Mouse (Mus musculus): Measurements from ENCODE around the gene Pla2g4d. TPM values are rescaled to one million over a fixed set of nuclear protein-coding genes. Genes with fewer than 3 reads are reported as not detected.

Pla2g4d gene
- polyA plus RNA-seq (2015; fragmentation: Nextera tagmentation; extraction: Ambion mirVana) = 0.08 TPM in 1 of 2 replicates, not detected in the other

- no peak for ATAC-seq
- Histone ChIP-seq H3K27me3 (ENCODE audit: control insufficient read depth, insufficient read depth, low read depth, low read length) (no peaks in the 10 kb centered on the region), H3K9me3 (replicated peaks; ENCODE audit: control insufficient read depth, low read length, poor library complexity, severe bottlenecking) (no peaks in the 10 kb centered on the region), H3K4me1 (ENCODE audit: control insufficient read depth, insufficient read depth, low read length) (no peaks in the 10 kb centered on the region), H3K9ac (ENCODE audit: low read depth, low read length) (no peak within 1 kb of the TSS), H3K4me3 (ENCODE audit: low read depth, low read length) (no peak within 1 kb of the TSS), H3K4me2 (ENCODE audit: low read length) (no peak within 1 kb of the TSS), H3K27ac (ENCODE audit: low read length) (no peak within 1 kb of the TSS), H3K36me3 (ENCODE audit: control insufficient read depth, insufficient read depth, low read length) (no peaks in the 10 kb centered on the region)
- 80% methylated on average over 5 of the region's 5 CpGs for WGBS
These were observed at the start of gene Pla2g4d for GRCm38 (mm10) chr2:120288995-120289394. Pla2g4d (minus strand) TSS chr2:120289197.

- WGBS = 82% methylated on average over 2 of the region's 2 CpGs
- Histone ChIP-seq H3K27ac (ENCODE audit: low read length) (no peak overlapping the region), H3K4me3 (ENCODE audit: low read depth, low read length) (no peak overlapping the region), H3K9ac (ENCODE audit: low read depth, low read length) (no peak overlapping the region), H3K27me3 (ENCODE audit: control insufficient read depth, insufficient read depth, low read depth, low read length) (no peaks in the 10 kb centered on the region), H3K4me1 (ENCODE audit: control insufficient read depth, insufficient read depth, low read length) (no peaks in the 10 kb centered on the region), H3K9me3 (replicated peaks; ENCODE audit: control insufficient read depth, low read length, poor library complexity, severe bottlenecking) (no peaks in the 10 kb centered on the region), H3K36me3 (ENCODE audit: control insufficient read depth, insufficient read depth, low read length) (peaks cover 42% of the 10 kb centered on the region), H3K4me2 (ENCODE audit: low read length) (no peak overlapping the region)
- ATAC-seq = no peak
These were observed 48.9 kb upstream of the Pla2g4d start for GRCm38 (mm10) chr2:120337886-120338285.

- Histone ChIP-seq H3K4me2 (ENCODE audit: low read length) (no peak overlapping the region), H3K4me3 (ENCODE audit: low read depth, low read length) (no peak overlapping the region), H3K27ac (ENCODE audit: low read length) (no peak overlapping the region), H3K36me3 (ENCODE audit: control insufficient read depth, insufficient read depth, low read length) (peaks cover 40% of the 10 kb centered on the region), H3K9me3 (replicated peaks; ENCODE audit: control insufficient read depth, low read length, poor library complexity, severe bottlenecking) (no peaks in the 10 kb centered on the region), H3K27me3 (ENCODE audit: control insufficient read depth, insufficient read depth, low read depth, low read length) (no peaks in the 10 kb centered on the region), H3K9ac (ENCODE audit: low read depth, low read length) (no peak overlapping the region), H3K4me1 (ENCODE audit: control insufficient read depth, insufficient read depth, low read length) (no peaks in the 10 kb centered on the region)
- WGBS = 89% methylated on average over 4 of the region's 4 CpGs
- ATAC-seq = no peak
These were observed 42.6 kb upstream of the Pla2g4d start for GRCm38 (mm10) chr2:120331575-120331974.

GRCm38 (mm10) chr2:120315077-120315476 is 26.1 kb upstream of the Pla2g4d start:
- H3K4me3 ChIP-seq (ENCODE audit: low read depth, low read length) = no peak overlapping the region
- H3K27ac ChIP-seq (ENCODE audit: low read length) = no peak overlapping the region
- no peaks in the 10 kb centered on the region for H3K4me1 ChIP-seq (ENCODE audit: control insufficient read depth, insufficient read depth, low read length)
- no peak overlapping the region for H3K4me2 ChIP-seq (ENCODE audit: low read length)
- no peaks in the 10 kb centered on the region for H3K27me3 ChIP-seq (ENCODE audit: control insufficient read depth, insufficient read depth, low read depth, low read length)
- ATAC-seq = no peak
- H3K9me3 ChIP-seq (replicated peaks; ENCODE audit: control insufficient read depth, low read length, poor library complexity, severe bottlenecking) = no peaks in the 10 kb centered on the region
- 73% methylated on average over 4 of the region's 4 CpGs for WGBS
- H3K36me3 ChIP-seq (ENCODE audit: control insufficient read depth, insufficient read depth, low read length) = peaks cover 22% of the 10 kb centered on the region
- no peak overlapping the region for H3K9ac ChIP-seq (ENCODE audit: low read depth, low read length)

DNA sequence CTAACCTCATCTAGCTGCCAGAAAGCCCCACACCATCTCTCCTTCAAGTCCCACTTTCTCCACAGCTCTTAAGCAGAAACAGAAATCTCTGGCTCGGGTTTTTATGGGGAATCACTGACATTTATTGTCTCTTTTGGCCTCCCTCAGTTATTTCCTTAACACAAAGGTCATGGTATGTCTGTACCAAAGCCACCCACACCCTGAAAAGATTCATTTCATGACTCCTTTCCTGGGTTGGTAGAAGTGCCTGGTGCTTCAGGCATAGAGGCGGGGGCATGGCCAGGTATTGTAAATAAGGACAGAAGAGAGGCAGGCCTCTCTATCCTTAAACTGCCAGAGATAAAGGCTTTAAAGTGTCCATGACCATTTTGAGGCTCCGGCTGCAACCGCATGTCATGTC is 25.5 kb upstream of the Pla2g4d start:
- Histone ChIP-seq H3K4me3 (ENCODE audit: low read depth, low read length) (no peak overlapping the region), H3K36me3 (ENCODE audit: control insufficient read depth, insufficient read depth, low read length) (peaks cover 22% of the 10 kb centered on the region), H3K9ac (ENCODE audit: low read depth, low read length) (no peak overlapping the region), H3K4me2 (ENCODE audit: low read length) (no peak overlapping the region), H3K4me1 (ENCODE audit: control insufficient read depth, insufficient read depth, low read length) (no peaks in the 10 kb centered on the region), H3K9me3 (replicated peaks; ENCODE audit: control insufficient read depth, low read length, poor library complexity, severe bottlenecking) (no peaks in the 10 kb centered on the region), H3K27me3 (ENCODE audit: control insufficient read depth, insufficient read depth, low read depth, low read length) (no peaks in the 10 kb centered on the region), H3K27ac (ENCODE audit: low read length) (no peak overlapping the region)
- 93% methylated on average over 4 of the region's 4 CpGs for WGBS
- ATAC-seq = no peak

GRCm38 (mm10) chr2:120313976-120314375 is 25.0 kb upstream of the Pla2g4d start, which contains the start of gene Pla2g4f:
Pla2g4f (minus strand) TSS chr2:120314165.
- Histone ChIP-seq H3K9me3 (replicated peaks; ENCODE audit: control insufficient read depth, low read length, poor library complexity, severe bottlenecking) (no peaks in the 10 kb centered on the region), H3K36me3 (ENCODE audit: control insufficient read depth, insufficient read depth, low read length) (peaks cover 18% of the 10 kb centered on the region), H3K27ac (ENCODE audit: low read length) (no peak within 1 kb of the TSS), H3K27me3 (ENCODE audit: control insufficient read depth, insufficient read depth, low read depth, low read length) (no peaks in the 10 kb centered on the region), H3K4me3 (ENCODE audit: low read depth, low read length) (no peak within 1 kb of the TSS), H3K4me2 (ENCODE audit: low read length) (no peak within 1 kb of the TSS), H3K9ac (ENCODE audit: low read depth, low read length) (no peak within 1 kb of the TSS), H3K4me1 (ENCODE audit: control insufficient read depth, insufficient read depth, low read length) (no peaks in the 10 kb centered on the region)
- 65% methylated on average over 3 of the region's 3 CpGs for WGBS
- no peak for ATAC-seq

DNA sequence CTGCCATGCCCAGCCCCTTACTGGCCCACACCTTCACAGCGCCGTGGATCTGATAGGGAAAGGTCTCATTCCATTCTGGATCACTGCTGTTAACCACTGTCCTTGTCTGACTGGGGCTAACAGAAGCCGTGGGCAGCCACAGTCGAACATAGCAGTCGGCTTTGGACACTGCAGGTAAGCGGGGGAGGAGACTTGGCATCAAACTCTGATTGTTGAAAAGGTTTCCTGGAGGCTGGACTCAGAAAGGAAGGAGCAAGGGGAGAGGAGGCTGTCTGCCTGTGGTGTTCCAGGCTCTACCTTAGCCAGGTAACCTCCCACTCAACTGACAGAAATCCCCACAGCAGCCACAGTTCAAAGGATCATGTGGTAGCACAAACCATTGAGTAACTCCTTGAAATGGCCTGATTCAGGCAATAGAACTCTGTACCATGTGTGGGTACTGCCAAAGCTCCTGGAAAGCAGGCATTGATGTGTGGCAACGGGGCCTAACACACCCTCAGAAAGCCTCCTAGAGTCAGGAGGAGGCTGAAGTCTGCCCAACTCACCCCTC is 23.4 kb upstream of the Pla2g4d start:
- ATAC-seq = no peak
- Histone ChIP-seq H3K36me3 (ENCODE audit: control insufficient read depth, insufficient read depth, low read length) (peaks cover 11% of the 10 kb centered on the region), H3K27me3 (ENCODE audit: control insufficient read depth, insufficient read depth, low read depth, low read length) (no peaks in the 10 kb centered on the region), H3K9ac (ENCODE audit: low read depth, low read length) (no peak overlapping the region), H3K4me3 (ENCODE audit: low read depth, low read length) (no peak overlapping the region), H3K4me2 (ENCODE audit: low read length) (no peak overlapping the region), H3K4me1 (ENCODE audit: control insufficient read depth, insufficient read depth, low read length) (no peaks in the 10 kb centered on the region), H3K9me3 (replicated peaks; ENCODE audit: control insufficient read depth, low read length, poor library complexity, severe bottlenecking) (no peaks in the 10 kb centered on the region), H3K27ac (ENCODE audit: low read length) (no peak overlapping the region)
- 83% methylated on average over 7 of the region's 7 CpGs for WGBS

- no peaks in the 10 kb centered on the region for H3K4me1 ChIP-seq (ENCODE audit: control insufficient read depth, insufficient read depth, low read length)
- no peaks in the 10 kb centered on the region for H3K9me3 ChIP-seq (replicated peaks; ENCODE audit: control insufficient read depth, low read length, poor library complexity, severe bottlenecking)
- no peak overlapping the region for H3K4me2 ChIP-seq (ENCODE audit: low read length)
- H3K9ac ChIP-seq (ENCODE audit: low read depth, low read length) = no peak overlapping the region
- WGBS = 39% methylated on average over 3 of the region's 3 CpGs
- ATAC-seq = no peak
- no peak overlapping the region for H3K27ac ChIP-seq (ENCODE audit: low read length)
- H3K27me3 ChIP-seq (ENCODE audit: control insufficient read depth, insufficient read depth, low read depth, low read length) = no peaks in the 10 kb centered on the region
- H3K36me3 ChIP-seq (ENCODE audit: control insufficient read depth, insufficient read depth, low read length) = no peaks in the 10 kb centered on the region
- no peak overlapping the region for H3K4me3 ChIP-seq (ENCODE audit: low read depth, low read length)
These were observed 15.1 kb upstream of the Pla2g4d start for GRCm38 (mm10) chr2:120304113-120304512.

DNA sequence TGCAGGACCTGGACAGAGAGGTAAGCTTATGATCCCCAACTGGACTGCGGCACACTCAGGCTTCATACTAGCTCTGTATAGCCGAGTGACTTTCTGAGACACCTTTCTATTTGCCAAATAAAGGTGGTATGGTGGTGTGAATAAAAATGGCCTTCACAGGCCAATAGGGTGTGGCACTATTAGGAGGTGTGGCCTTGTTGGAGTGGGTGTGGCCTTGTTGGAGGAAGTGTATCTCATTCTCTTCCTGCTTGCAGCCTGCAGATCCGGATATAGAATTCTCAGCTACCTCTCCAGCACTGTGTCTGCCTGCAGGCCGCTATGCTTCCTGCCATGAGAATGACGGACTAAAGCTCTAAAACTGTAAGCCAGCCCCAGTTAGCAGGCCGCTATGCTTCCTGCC is 12.1 kb upstream of the Pla2g4d start:
- ATAC-seq = no peak
- no peak overlapping the region for H3K27ac ChIP-seq (ENCODE audit: low read length)
- 95% methylated on average over 6 of the region's 6 CpGs for WGBS
- no peaks in the 10 kb centered on the region for H3K27me3 ChIP-seq (ENCODE audit: control insufficient read depth, insufficient read depth, low read depth, low read length)
- no peak overlapping the region for H3K4me3 ChIP-seq (ENCODE audit: low read depth, low read length)
- no peak overlapping the region for H3K9ac ChIP-seq (ENCODE audit: low read depth, low read length)
- H3K4me2 ChIP-seq (ENCODE audit: low read length) = no peak overlapping the region
- H3K9me3 ChIP-seq (replicated peaks; ENCODE audit: control insufficient read depth, low read length, poor library complexity, severe bottlenecking) = no peaks in the 10 kb centered on the region
- H3K36me3 ChIP-seq (ENCODE audit: control insufficient read depth, insufficient read depth, low read length) = no peaks in the 10 kb centered on the region
- H3K4me1 ChIP-seq (ENCODE audit: control insufficient read depth, insufficient read depth, low read length) = no peaks in the 10 kb centered on the region

Data from midbrain, embryonic 16.5 days (tissue).